Mouse (Mus musculus) liver, embryonic 14.5 days (tissue): ENCODE data around the gene Celsr2. TPM values are rescaled to one million over a fixed set of nuclear protein-coding genes. Genes with fewer than 3 reads are reported as not detected.

Experiments
- ATAC-seq: fragments of 200-750 bp; cut with Nextera tagmentation; 2 replicates; pipeline ENCODE4 v1.8.0; 2017; ENCODE audit warnings: moderate number of reproducible peaks, mild to moderate bottlenecking, moderate library complexity; ENCODE audit not compliant: insufficient read depth
- DNase-seq, 3 experiments: peaks; one replicate each; pipeline ENCODE4 v3.0.0-alpha.2; 2012 to 2013; ENCODE audit warnings: low read depth in 3 of 3, low spot score in 3 of 3
- H3K27ac ChIP-seq: fragments of 300-500 bp; sonication (generic); 2 replicates; pipeline ENCODE4 v1.5.1; 2014; ENCODE audit warnings: moderate library complexity, mild to moderate bottlenecking, control low read depth, inconsistent platforms
- H3K27me3 ChIP-seq: fragments of 300-500 bp; sonication (generic); 2 replicates; pipeline ENCODE4 v1.6.1; 2014; ENCODE audit warnings: mild to moderate bottlenecking, low read length, moderate library complexity; ENCODE audit not compliant: control insufficient read depth, insufficient read depth
- H3K36me3 ChIP-seq: fragments of 300-500 bp; sonication (generic); replicated peaks from 2 replicates; pipeline ENCODE4 v1.6.1; 2014; ENCODE audit warnings: low read depth; ENCODE audit not compliant: control insufficient read depth, insufficient read depth
- H3K4me1 ChIP-seq, 2 experiments: fragments of 200-500 bp in 1 of 2; fragments of 300-500 bp in 1 of 2; sonication (generic) in 1 of 2; replicated peaks; 2 replicates each; pipeline ENCODE4 v1.6.1; 2012 to 2014; ENCODE audit warnings: antibody characterized with exemption in 1 of 2, inconsistent platforms in 1 of 2, low read length in 1 of 2; ENCODE audit not compliant: control insufficient read depth in 2 of 2, insufficient read depth in 2 of 2
- H3K4me2 ChIP-seq: fragments of 300-500 bp; sonication (generic); 2 replicates; pipeline ENCODE4 v1.6.1; 2014; ENCODE audit warnings: low read depth, mild to moderate bottlenecking, control low read depth, moderate library complexity
- H3K4me3 ChIP-seq, 2 experiments: fragments of 200-500 bp in 1 of 2; fragments of 300-500 bp in 1 of 2; sonication (generic) in 1 of 2; 2 replicates each; pipeline ENCODE4 v1.5.1; 2012 to 2014; ENCODE audit warnings: low read depth in 2 of 2, low read length in 2 of 2, mild to moderate bottlenecking in 2 of 2, control low read depth in 1 of 2, inconsistent platforms in 1 of 2, moderate library complexity in 1 of 2; ENCODE audit not compliant: insufficient read depth in 1 of 2
- H3K9ac ChIP-seq: fragments of 300-500 bp; sonication (generic); replicated peaks from 2 replicates; pipeline ENCODE4 v1.6.1; 2014; ENCODE audit warnings: mild to moderate bottlenecking, control low read depth, moderate library complexity
- H3K9me3 ChIP-seq: fragments of 300-500 bp; sonication (generic); 2 replicates; pipeline ENCODE4 v1.6.1; 2016; ENCODE audit warnings: low read length, mixed read lengths; ENCODE audit not compliant: control insufficient read depth
- CTCF ChIP-seq: IDR thresholded peaks from 2 replicates; pipeline ENCODE4 v1.5.1; 2016; ENCODE audit warnings: antibody characterized with exemption, low read depth, control low read depth
- EP300 ChIP-seq: IDR thresholded peaks from 2 replicates; pipeline ENCODE4 v1.6.1; 2016; ENCODE audit warnings: antibody characterized with exemption, low read depth
- WGBS: fragments of 180-500 bp; shearing (Covaris S2); extraction: QIAGEN DNeasy Blood & Tissue Kit; methylation state at CpG from one replicate; pipeline ENCODE4 v1.1.7; 2014; ENCODE audit not compliant: insufficient replicate concordance; 5-methylcytosine and 5-hydroxymethylcytosine counted together
- polyA plus RNA-seq, 2 experiments: library from polyadenylated mRNA; depleted of rRNA in 1 of 2; stranded (reverse) in 1 of 2; unstranded in 1 of 2; fragments of >200 nt; fragmentation: Nextera tagmentation in 1 of 2; extraction: Ambion mirVana in 1 of 2; gene quantifications; 2 replicates each; pipeline versions ENCODE4 v1.2.1 to v1.2.3; 2012 to 2014

Gene Celsr2
- polyA plus RNA-seq, 2 experiments = 0.22 to 0.38 TPM

- Histone ChIP-seq H3K4me1 (peaks cover 15 to 16% of the 10 kb centered on the region in 2 experiments), H3K9me3 (no peaks in the 10 kb centered on the region), H3K27me3 (no peaks in the 10 kb centered on the region; the same call in 1 of the 2 replicates), H3K27ac (peak overlapping the region; percentile 23), H3K36me3 (no peaks in the 10 kb centered on the region; the same call in 1 of the 2 replicates), H3K4me3 (peak overlapping the region; percentile 78 to 96), H3K4me2 (peak overlapping the region; percentile 68), H3K9ac (peak overlapping the region; percentile 86)
- ATAC-seq (peak; percentile 15), DNase-seq (no peak)
- TF ChIP-seq CTCF (no peak), EP300 (no peak)
- whole genome bisulfite sequencing = 13% methylated on average over 6 of the region's 6 CpGs
Observed at GRCm38 (mm10) chr3:108445366-108445705, 30.0 kb upstream of the Celsr2 start.

- H3K27me3 ChIP-seq = no peaks in the 10 kb centered on the region; the same call in 1 of the 2 replicates
- peak within 1 kb of the TSS; percentile 86 for H3K9ac ChIP-seq
- H3K27ac ChIP-seq = peak within 1 kb of the TSS; percentile 27
- no peaks in the 10 kb centered on the region; the same call in 1 of the 2 replicates for H3K36me3 ChIP-seq
- H3K4me3 ChIP-seq = peak within 1 kb of the TSS; percentile 78 to 96
- TF ChIP-seq EP300 (no peak), CTCF (peak; percentile 43)
- H3K4me1 ChIP-seq = peaks cover 15 to 16% of the 10 kb centered on the region in 2 experiments
- whole genome bisulfite sequencing = under 1% methylated on average over 41 of the region's 41 CpGs
- peak within 1 kb of the TSS; percentile 68 for H3K4me2 ChIP-seq
- DNase-seq (peak; percentile 82 to 87 (median 85)), ATAC-seq (peak; percentile 97)
- H3K9me3 ChIP-seq = no peaks in the 10 kb centered on the region
Observed at GRCm38 (mm10) chr3:108444698-108445365, 29.5 kb upstream of the Celsr2 start, which contains the start of gene Sars. Gene Sars (minus strand): TSS chr3:108445209.

GRCm38 (mm10) chr3:108444029-108444428, 28.7 kb upstream of the Celsr2 start:
- Histone ChIP-seq H3K9me3 (no peaks in the 10 kb centered on the region), H3K4me3 (peak overlapping the region; percentile 78 to 96), H3K36me3 (no peaks in the 10 kb centered on the region; the same call in 1 of the 2 replicates), H3K4me1 (peaks cover 15 to 16% of the 10 kb centered on the region in 2 experiments), H3K27me3 (no peaks in the 10 kb centered on the region; the same call in 1 of the 2 replicates), H3K9ac (peak overlapping the region; percentile 86), H3K27ac (peak overlapping the region; percentile 27), H3K4me2 (peak overlapping the region; percentile 68)
- 3% methylated on average over 8 of the region's 8 CpGs for WGBS
- peak; percentile 62 for ATAC-seq
- peak; percentile 69 to 71 (median 69) for DNase-seq
- TF ChIP-seq CTCF (no peak), EP300 (peak; percentile 74)

GRCm38 (mm10) chr3:108436380-108436714, 21.0 kb upstream of the Celsr2 start:
- WGBS = 82% methylated on average over 7 of the region's 7 CpGs
- no peaks in the 10 kb centered on the region for H3K4me1 ChIP-seq
- H3K9me3 ChIP-seq = no peaks in the 10 kb centered on the region
- H3K27ac ChIP-seq = no peak overlapping the region
- no peak for ATAC-seq
- TF ChIP-seq EP300 (no peak), CTCF (no peak)
- H3K9ac ChIP-seq = no peak overlapping the region
- H3K4me3 ChIP-seq = no peak overlapping the region
- H3K36me3 ChIP-seq = peaks cover 47% of the 10 kb centered on the region
- no peak overlapping the region for H3K4me2 ChIP-seq
- DNase-seq = no peak
- no peaks in the 10 kb centered on the region for H3K27me3 ChIP-seq

- DNase-seq (no peak), ATAC-seq (0 out of 2 replicates have a peak, but pooled peaks have one; percentile 31)
- TF ChIP-seq EP300 (no peak), CTCF (no peak)
- H3K27ac ChIP-seq = no peak overlapping the region
- H3K27me3 ChIP-seq = no peaks in the 10 kb centered on the region
- no peak overlapping the region for H3K4me3 ChIP-seq
- no peak overlapping the region for H3K9ac ChIP-seq
- H3K36me3 ChIP-seq = peaks cover 51% of the 10 kb centered on the region
- no peaks in the 10 kb centered on the region for H3K9me3 ChIP-seq
- 84% methylated on average over 17 of the region's 17 CpGs for WGBS
- no peak overlapping the region for H3K4me2 ChIP-seq
- H3K4me1 ChIP-seq = no peaks in the 10 kb centered on the region
Observed at GRCm38 (mm10) chr3:108435701-108436379, 20.5 kb upstream of the Celsr2 start.
